Mouse (Mus musculus): Measurements from ENCODE around the gene Ctns. TPM values are rescaled to one million over a fixed set of nuclear protein-coding genes. Genes with fewer than 3 reads are reported as not detected.

Gene Ctns
- 10 to 100 TPM in 1 of 2 experiments, 1 to 10 TPM in 1; 9.4 to 12.1 TPM for total RNA-seq (2021)
- long read RNA-seq, experiment 1, transcript Ctns-201 (11 exons, 2,570 nt), result major isoform, 6 of 10 reads
- long read RNA-seq, experiment 1, partial matches to known transcripts, result 2 of 10 reads
- long read RNA-seq, experiment 1, other reads (novel, unspliced or antisense), result 1 of 10 reads
- long read RNA-seq, experiment 2, partial matches to known transcripts, result 2 of 8 reads
- long read RNA-seq, experiment 2, other reads (novel, unspliced or antisense), result 3 of 8 reads

DNA sequence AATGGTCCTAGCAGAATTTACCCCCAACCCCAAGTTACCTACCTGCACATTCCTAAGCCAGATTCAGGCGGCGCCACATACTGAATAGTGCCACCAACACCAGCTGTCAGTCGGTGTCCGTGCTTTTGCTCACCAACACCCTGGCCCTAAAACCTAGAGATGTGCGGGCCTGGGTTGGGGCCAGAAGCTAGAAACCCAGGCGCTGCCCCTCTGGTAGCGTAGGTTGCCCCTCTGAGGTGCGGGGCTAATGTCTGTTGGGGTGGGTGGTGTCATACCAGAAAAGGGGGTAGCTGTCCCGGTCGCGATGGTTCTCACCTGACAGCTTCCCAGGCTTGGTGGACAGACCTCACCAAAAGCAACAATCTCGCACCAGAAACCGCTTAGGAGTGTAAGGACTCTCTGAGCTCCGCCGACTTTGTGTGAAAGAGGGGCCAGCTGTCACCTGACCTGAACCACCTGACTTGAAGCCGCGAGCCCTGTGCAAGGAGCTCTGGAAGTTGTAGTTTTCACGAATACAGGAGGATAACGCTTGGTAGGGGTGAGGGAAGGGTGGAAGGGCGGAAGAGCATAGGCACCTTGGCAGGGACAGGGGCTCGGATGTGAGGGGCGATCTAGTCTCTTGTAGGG, at the start of gene Ctns:
TSS of gene Ctns (minus strand) at position 440 of the 627 bp plus-strand sequence.
- DNase-seq, result peak; percentile 63

DNA sequence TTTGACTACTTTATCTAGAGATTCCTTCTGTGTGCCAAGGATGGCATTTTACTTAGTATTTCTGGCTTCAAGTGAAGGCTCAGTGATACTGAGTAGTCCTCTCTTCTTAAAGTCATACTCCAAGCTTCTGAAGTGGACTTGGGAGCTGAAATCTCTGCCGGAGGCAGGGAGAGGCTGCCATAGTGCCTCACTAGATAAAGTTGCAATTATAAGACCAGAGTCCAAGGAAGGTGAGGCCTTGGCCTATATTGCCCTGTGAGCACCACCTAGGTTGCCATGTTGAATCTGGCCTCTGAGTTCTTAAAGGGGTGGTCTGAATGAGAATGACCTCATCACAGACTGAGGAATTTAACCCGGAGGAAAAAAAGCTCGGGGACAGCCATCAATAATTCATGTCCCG, 43.9 kb upstream of the Ctns start:
- no peak for DNase-seq

DNA sequence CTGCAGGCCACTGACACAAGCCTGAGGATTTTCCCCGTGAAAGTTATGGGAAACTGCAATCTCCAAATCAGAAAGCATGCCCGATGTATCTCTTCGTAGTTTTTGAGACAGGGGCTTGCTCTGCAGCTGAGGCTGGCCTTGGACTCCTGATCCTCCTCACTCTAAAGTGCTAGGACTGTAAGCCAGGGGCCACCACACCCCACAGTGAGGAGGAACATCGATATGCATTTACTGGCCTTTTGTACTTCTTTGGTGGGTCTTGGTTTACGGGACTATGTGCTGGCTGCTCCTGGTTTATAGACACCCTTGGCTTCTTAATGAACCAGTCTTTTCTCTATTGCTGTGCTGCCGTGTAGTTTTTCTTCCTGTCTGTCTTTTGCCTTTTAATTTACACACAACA, 43.4 kb upstream of the Ctns start:
- DNase-seq, result no peak

DNA sequence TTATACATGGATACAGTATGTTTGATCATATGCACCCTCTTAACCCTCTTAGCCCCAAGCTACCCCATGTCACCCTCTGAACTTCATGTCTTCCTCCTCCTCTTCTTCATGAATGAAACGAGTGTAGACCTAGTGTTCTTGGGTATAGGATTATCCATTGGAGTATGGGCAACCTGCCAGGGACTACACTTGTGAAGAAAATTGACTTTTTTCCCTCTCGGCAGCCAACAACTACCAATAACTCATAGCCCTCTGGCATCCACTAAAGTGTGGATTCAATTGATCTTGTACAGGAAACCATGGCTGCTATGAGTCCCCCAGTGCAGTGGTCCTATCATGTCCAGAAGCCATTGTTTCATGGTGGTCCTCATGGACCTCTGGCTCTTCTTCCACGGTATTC, 37.9 kb upstream of the Ctns start:
- no peak for DNase-seq

DNA sequence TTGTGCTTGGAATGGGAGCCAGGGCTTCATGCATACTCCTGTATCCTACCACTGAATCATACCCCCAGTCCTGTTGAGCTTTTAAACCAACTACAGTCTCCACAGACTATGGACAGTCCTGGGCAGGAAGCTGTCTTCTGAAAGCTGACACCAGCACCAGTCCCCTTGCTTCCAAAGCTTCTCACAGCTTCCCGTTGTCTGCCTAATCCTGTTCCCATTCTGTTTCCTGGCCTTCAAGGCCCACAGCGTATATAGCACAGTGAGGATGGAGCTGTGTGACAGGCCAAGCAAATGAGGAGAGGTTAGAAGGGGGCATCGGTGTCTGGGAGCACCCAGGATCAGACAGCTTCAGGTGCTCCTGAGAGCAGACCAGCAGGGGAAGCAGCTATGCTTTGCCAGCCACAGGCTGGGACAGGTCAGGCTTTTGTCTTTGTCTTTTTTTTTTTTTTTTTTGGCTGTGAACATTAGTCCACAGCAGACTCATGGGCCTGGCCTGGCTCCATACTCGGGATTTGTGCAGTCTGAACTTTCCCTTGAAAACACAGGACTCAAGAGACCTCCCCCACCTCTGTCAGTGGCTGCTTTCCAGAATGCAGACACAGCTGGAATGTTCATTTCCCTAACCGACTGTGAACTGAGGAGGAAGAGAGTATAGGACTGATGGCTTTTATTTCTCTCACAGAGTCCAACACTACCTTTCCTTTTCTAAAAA, 37.3 kb upstream of the Ctns start:
- peak; percentile 73 for DNase-seq

DNA sequence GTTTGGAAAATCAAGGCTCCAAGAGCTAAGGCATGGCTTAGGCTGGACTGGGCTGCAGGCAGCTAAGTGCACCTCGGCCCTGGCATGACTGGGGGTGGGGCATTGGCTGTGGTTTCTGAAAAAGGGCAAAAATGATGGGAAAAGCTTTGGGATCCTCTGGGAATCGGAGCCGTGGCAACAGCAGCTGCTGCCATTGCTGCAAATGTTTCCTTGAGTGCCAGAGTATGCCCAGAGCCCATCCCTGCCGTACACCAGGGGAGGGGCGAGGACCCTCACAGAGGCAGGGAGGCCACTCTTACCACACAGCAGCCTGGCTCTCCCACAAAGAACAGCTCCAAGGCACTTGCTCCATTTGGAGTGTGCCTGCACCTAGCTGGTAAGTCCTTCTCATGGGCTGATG, 35.1 kb upstream of the Ctns start, which contains the start of gene Trpv1:
TSS of gene Trpv1 (plus strand) at position 301 of the 400 bp plus-strand sequence.
- no peak for DNase-seq

DNA sequence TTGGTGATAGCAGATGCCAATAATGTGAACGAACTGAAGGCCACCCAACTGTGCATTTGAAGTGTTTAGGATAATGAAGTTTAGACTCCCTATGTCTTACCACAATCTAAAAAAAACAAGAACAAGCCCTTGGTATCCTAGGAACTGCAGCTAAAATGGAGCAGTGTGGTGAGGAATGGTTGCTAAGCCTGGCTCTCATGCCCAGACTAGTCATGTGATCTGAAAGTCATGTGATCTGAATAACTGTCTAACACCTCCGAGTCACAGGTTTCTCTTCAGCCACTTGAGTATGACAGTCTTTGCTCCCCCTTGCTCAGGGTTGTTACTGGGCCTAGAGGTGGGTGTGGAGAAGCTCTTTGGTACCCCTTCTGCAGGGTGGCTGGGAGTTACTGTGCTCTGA, 33.7 kb upstream of the Ctns start:
- no peak for DNase-seq

DNA sequence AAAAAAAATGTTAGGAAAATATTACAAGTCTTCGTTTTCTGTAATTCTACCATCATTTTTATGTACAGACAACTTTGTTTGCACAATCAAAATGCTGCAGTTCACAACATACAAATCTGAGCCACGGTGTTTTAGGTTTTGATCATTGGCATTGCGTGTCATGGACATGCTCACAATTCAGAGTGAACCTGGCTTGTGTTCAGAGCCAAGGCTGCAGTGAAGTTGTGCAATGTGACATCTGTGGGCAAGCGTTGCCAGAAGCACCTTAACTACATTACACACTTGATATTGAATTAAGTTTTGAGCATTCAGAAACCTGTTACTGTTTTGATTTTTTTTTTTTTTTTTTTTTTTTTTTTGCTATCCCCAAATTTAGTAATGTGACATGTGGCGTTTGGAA, 31.2 kb upstream of the Ctns start:
- DNase-seq, result no peak

DNA sequence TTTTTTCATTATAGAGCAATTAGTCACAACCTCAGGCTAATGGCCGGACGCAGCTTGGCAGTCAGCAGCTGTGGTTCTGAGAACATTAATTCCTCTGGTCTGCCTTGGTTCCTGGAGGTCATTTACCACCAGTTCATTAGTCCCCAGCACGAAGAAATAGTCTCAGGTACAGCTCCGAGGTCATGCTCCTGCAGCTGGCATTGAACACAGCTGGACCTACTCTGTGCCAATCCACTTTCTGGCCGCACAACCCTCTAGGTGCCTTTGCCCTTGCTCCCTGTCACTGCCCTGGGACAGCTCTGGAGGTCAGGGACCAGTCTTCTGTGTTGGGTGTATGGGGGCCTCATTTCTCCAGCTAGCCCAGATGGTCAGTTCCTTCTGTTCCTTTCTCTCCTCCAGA, 30.0 kb upstream of the Ctns start:
- DNase-seq, result no peak

DNA sequence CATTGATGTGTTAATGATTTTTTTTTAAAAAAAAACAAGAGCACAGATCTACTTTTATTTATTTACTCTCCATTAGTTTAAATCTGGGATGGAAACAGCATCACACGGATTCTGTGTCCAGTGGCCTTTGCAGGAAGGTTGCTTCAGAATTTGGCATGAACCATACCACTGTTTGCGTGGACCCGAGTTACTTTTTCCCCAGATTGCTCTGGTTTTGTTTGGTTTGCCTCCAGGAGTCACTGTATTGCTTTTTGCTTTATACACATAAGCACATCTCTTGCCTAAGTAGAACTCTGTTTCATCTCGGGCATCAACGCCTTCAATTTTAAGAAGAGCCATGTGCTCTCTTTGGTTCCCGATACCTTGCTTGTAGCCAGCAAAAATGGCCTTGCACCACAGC, 27.0 kb upstream of the Ctns start:
- DNase-seq, result no peak

DNA sequence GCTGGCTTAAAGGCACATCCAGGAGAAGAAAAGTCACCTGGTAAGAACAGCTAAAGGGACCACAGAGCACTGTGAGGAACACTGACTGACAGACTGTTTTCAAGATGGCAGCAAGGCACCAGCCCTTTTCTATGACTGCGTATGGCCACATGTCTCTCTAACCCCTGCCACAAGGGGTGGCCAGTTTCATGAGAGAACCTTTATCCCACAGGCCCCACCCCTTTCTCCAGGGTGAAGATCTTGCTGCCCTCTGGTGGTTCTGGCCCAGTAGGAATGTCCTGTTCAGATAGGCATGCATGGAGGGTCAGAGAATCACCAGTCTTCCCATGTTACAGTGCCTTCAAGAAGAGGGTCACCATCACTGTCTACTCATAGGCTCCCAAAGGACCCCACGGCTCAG, 25.1 kb upstream of the Ctns start:
- DNase-seq, result no peak

DNA sequence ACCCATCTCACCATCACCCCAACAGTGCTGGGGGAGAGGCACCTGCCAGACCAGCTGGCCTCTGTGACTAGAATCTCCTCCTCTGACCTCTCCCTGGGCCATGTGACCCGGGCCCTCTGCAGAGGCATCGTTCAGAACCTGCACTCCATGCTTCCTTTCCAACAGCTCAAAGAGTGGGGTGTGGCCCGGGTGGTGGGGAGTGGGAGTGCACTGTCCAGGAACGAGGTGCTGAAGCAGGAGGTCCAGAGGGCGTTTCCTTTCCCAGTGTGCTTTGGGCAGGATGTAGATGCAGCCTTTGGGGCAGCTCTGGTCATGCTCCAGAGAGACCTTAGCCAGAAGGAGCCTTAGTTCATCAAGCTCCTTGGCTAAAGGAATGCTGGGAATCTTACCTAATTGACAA, 24.0 kb upstream of the Ctns start:
- DNase-seq, result no peak

DNA sequence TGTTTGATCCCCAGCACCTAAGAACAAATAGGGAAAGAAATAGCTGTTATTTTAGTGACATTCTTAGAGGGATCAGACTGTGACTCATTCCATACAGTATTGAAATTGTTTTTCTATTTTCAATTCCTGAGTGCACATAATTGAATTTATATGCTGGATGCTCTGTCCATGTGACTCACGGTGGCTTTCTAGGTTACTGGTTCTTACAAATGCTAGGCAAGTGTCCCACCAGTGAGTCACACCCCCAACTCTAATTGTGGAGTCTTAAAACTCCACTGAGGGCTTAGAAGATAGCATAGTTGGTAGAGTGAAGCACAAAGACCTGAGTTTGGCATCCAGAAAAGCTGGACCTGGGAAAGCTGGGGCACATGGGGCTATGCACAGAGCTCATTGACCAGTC, 21.8 kb upstream of the Ctns start:
- DNase-seq, result no peak

DNA sequence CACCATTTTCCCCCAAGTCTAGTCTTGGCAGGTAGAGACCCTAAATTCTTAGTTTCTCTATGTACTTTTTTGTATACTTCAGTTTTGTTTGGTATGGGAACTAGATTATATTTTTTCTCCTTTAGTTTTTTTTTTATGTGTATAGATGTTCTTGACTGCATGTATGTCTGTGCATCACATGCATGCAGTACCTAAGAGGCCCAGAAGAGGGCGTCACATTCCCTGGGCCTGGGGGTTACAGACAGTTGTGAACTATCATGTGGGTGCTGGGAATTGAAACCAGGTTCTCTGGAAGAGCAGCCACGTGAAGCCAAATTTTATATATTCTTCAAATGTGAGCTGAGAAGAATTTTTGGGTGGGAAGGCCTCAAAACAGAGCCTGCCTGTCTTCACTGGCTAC, 20.8 kb upstream of the Ctns start:
- no peak for DNase-seq

DNA sequence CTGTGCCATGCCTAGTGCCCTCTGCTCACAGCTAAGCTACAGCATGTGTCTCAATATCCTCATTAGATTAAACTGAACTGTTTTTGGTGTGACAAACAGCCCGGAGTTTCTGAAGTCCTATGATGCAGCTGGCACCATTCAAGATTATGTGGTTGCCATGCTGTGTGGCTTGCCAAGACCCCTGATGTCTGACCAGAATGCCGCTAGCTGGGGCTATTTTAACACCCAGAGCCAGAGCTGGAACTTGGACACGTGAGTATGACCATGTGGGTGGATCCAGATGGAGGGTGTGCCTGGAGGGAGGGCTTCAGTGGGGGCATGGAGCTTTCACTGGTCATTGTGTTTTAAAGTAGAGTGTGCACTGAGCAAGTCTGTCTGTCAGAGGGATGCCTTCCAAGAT, 15.1 kb upstream of the Ctns start:
- DNase-seq, result no peak

DNA sequence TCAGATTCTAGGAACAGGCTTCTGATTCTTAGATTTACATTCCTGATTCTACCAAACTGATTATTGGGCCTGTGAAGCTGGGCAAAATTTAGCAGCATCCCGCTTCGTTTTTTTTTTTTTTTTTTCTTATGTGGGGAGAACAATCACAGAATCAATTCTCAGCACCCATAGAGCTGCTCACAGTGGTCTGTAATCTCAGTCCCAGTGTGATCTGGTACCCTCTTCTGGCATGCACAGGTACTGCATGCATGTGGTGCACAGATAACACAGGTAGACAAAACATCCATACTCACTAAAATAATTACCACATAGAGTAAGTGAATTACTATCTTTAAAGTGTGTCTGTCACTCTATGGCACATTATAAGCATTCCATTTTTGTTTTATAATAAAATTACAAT, 8.8 kb upstream of the Ctns start:
- DNase-seq, result no peak

DNA sequence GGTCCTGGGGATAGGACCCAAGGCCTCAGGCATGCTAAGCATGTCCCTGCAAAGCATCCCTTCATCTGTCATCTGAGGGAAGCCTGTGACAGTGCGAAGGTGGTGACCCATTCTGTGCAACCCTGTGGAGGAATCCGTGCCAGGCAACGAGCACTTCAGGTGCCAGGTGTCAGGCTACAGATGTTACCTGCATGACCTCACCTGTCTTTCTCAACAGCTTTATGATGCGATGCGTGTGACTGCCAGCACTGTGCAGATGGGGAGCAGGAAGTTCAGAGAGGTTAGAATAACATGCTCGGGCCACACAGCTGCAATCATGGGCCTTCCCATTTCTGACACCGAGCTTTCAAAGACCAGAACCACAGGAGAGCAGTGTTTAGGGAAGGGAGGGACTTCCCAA, 6.4 kb upstream of the Ctns start:
- DNase-seq, result no peak

DNA sequence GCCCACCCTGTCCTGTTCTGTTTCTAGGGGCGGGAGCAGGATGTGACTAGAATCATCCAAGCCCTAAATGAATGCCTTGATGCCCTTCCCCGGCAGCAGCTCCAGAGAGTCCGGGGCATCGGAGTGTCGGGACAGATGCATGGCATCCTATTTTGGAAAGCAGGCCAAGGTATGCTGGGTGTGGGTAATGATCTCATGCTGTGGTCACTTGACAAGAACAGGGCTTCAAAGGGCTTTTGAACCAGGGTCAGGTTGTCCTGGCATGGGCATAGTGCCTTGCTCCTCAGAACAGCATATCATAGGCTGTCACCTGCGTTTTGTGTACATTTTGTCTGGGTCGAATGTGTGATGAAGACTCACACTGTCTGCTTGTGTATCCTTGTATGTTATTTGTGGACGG, 5.1 kb upstream of the Ctns start:
- no peak for DNase-seq

DNA sequence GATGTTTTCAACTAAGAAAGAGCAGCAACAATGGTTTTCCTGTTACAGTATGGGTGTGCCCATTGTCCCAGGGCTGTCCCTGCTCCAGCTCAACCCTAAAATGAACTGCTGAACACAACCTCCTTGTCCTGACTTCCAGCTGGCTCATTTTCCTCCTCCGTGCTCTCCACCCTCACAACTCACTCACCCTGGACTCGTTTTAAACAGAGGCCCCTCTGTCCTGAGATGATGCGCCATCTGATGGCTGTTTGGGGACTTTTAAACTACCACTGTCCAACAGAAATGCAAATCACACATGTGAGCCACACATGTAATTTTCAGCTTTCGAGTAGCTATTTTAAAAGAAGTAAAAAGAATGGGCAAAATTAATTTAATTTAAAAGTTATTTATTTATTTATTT, 2.8 kb upstream of the Ctns start:
- DNase-seq, result no peak

DNA sequence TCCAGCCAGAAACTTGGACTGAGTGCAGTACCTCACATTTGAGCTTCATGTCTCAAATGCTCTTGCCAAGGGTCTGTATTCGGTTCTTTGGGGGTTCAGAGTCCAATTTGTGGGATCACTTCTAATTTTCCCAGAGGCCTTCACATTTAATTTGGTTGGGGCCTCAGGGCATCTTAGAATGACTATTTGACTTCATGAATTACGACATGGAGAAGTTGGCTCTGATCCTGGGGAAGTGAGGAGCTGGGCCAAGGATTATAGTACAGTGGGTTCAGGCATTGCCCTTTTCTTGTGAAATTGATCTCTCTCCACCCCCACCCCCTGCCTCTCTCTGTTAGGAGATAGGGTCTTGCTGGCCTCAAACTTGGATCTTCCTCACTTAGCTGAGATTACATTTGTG, 2.2 kb upstream of the Ctns start:
- DNase-seq, result no peak

DNA sequence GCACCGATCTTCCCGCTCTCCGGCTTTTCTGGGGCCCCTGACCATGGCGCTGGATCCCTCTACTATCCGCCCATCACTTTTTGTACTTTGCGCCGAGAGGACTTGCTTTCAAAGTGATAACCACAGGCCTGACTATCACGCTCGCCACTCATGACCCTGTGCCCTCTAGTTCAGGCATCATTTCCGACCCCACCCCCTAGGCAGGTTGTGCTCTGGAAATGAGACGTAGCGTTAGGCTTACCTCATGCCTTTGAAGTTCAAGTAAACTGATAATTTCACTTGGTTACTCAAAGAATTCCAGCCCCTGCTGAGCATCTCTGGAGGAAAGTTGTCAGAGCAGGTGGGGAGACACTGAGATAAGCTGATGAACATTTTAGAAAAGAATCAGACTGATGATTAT, 1.0 kb upstream of the Ctns start:
- no peak for DNase-seq

DNA sequence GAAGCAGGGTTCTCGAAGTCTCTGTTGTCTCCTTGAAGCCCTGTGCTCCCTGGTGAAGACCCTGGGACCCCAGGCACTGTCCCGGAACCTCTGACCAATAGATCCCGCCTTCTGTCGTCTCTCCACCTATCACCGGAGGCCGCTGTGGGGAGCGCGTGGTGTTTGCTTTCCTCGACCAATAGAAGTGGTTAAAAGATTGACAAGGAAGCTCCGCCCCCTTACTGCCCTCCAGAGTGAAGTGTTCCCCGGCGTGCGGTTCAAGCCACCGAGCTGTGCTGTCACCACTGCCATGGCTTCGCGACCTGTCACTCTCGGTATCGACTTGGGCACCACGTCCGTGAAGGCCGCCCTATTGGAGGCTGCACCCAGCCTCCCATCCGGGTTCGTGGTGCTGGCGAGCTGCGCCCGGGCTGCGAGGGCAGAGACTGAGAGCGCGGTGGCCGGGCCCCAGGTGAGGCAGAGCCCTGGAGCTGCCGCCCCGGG, 429 bp upstream of the Ctns start, which contains the start of gene Shpk:
TSS of gene Shpk (plus strand) at position 231 of the 483 bp plus-strand sequence.
- DNase-seq, result peak; percentile 88

DNA sequence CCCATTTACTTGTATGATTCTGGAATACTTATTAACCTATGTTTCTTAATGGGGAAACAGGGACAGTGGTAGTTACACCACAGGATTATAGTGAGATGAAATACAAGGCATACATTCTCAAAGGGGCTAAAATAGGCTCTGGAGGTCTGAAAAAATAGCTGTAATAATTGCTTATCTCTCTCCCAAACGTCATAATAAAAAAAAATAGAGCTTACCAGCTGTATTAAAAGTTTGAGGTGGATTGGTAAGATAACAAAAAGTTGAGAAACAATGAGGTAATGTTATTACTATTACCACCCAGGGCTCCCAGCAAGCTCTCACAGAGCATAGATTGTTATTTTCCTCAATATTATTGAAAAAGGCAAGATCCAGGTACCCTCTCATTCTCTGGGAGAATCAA, 652 bp downstream of the Ctns start:
- no peak for DNase-seq

DNA sequence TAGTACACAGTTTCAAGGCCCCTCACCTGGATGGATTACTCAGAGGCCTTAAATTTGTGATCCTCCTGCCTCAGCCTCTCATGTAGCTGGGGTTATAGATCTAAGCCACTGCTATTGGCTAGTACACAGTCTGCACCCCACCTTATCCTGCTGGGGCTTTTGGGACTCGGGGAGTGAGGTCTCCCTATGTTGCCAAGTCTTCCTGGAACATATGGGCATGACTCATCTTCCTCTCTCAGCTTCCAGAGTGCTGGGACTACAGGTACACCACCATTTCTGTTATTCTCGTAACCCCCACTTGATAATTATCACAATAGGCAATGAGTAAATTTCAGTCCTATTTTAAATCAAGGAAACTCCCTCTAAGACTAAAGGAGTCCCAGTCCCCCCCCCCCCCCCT, 4.4 kb downstream of the Ctns start:
- no peak for DNase-seq

Data from gastrocnemius, postnatal 10 days (tissue).